Mouse (Mus musculus): ENCODE measurements around the gene Btbd16.

Btbd16 gene

DNA sequence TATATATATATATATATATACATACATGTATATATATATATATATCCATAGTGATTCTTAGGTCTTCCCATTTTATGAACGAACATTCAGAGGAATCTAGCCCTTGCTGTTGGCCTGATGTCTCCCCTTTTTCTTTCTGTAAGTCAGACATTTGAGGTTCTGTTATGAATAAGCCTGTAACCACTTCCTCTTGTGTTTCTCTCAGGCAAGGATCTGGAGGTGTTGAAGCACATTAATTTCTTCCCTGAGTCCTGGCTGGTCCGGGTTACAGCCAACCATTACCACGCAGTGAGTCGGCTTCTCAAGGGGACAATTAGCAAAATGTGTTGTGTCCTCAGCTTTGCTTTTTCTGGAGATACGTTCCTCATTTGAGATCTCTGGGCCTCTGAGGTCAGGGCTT is 44.9 kb downstream of the Btbd16 start:
- DNase-seq (ENCODE audit: low read depth) = no peak

GRCm38 (mm10) chr7:130819624-130820023 is 45.8 kb downstream of the Btbd16 start:
- DNase-seq (ENCODE audit: low read depth) = no peak

DNA sequence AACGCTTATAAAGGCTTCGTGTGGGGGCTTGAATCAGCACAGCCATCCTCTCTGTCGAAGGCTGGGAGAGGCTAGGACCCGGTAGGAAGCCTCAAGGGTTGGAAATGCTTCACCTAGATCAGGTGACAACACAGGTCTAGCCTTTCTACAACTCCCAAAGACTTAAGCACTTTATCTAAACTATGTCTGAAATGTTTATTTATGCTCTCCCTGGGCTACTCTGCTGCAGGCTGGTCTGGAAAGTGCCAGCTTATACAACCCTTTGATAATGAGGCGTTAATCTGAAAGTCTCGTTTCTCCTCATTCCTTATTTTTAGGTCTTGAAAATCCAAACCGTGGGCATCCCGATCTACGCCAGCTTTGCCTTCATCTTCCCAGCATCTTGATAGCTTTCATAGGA is 50.1 kb downstream of the Btbd16 start:
- no peak for DNase-seq (ENCODE audit: low read depth)

- DNase-seq (ENCODE audit: low read depth) = no peak
Measured at GRCm38 (mm10) chr7:130826343-130826742, 52.5 kb downstream of the Btbd16 start.

DNA sequence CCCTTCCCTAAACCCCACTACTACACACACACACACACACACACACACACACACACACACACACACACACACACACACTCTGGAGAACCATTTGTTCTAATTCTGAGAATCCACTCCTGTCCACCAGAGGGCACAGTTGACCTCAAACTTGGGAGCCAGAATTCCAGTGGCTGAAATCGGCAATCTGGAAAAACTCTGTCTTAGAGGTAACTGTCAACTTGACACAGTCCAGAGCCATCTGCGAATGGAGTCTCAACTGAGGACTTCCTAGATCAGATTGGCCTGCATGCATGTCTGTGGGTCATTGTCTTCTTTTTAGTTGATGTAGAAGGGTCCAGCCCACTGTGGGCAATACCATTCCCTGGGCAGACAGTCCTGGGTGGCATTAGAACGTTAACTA is 53.6 kb downstream of the Btbd16 start:
- DNase-seq (ENCODE audit: low read depth) = no peak

DNA sequence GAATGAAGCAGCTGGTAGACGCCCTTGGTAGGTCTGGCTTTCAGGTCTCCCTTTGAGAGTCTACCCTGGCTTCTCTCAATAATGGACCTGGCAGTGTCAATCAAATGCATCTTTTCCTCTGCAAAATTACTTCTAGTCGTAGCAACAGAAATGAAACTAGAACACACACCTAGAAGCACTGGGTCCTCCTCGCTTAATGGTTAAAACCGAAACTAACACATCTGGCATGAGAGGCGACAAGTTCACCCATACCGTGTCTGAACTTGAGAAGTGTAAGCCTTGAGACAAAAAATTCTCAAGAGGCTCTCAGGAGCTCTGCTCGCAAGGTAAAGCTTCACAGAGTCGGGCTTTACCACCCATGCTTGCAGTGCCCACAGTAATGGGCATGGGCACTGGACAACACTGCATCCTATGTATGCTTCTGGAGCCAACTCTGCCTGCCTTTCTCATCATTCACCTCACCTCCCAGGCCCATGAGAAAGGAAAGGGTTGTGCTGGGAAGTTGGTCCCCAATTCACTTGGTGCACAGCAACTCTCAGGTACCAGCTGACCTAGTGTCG is 54.1 kb downstream of the Btbd16 start:
- DNase-seq (ENCODE audit: low read depth) = no peak

- DNase-seq (ENCODE audit: low read depth) = no peak
Measured at GRCm38 (mm10) chr7:130828475-130828874, 54.6 kb downstream of the Btbd16 start.

- DNase-seq (ENCODE audit: low read depth) = no peak
Measured at GRCm38 (mm10) chr7:130831586-130831985, 57.7 kb downstream of the Btbd16 start.

DNA sequence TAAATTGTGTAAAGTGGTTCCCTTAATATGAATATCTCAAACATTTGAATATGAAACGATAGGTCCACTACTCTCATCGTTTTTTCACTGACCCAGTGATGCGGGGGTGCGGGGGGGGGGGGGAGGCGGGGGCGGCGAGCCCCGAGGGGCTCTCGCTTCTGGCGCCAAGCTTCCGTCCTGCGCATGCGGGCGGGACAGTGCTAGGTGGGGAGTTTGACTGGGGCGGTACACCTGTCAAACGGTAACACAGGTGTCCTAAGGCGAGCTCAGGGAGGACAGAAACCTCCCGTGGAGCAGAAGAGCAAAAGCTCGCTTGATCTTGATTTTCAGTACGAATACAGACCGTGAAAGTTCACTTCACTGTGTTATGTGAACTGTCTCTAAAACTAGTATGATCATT is 60.4 kb downstream of the Btbd16 start:
- peak; percentile 78 for DNase-seq (ENCODE audit: low read depth)

DNA sequence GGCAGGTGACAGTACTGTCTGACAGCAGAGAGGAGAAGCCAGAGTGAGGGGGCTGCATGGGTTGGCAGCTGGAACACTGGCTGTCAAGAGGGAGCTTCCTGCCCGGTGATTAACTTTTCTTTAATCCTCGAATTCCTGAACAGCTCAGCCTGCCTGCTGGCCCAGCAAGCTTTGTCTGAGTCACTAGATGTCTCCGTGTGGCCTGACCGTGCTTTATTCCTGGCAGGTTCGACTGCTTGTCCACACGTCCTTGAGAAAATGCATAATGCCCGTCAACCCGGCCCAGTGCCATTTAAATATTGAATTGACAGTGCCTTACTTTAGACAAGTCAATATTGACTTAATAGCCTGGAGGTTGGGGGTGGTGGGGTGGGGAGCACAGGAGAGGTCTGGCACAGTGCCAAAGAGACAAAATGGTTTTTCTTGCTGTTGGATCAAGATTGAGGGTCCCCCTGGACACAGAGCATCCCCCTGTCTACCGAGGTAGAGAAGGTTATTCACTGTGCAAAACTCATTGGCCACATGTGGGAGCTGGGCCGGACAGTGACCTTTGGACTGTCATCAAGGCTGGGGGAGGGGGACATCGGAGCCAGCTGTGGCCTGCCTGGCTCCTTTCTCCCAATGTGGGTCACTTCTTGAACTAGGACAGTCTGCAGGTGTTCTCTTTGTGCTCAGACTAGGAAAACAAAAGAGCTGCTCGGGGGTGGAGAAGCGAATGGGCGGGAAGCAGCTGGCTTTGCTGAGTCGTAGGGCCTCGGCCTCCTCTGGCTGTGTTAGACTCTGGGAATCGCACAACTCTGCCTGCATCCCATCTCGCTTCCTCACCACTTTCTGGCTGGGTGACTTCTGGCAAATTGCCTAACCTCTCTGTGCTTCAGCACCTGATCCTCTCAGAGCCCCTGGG is 61.3 kb downstream of the Btbd16 start:
- no peak for DNase-seq (ENCODE audit: low read depth)

GRCm38 (mm10) chr7:130836066-130836465 is 62.2 kb downstream of the Btbd16 start:
- no peak for DNase-seq (ENCODE audit: low read depth)

DNA sequence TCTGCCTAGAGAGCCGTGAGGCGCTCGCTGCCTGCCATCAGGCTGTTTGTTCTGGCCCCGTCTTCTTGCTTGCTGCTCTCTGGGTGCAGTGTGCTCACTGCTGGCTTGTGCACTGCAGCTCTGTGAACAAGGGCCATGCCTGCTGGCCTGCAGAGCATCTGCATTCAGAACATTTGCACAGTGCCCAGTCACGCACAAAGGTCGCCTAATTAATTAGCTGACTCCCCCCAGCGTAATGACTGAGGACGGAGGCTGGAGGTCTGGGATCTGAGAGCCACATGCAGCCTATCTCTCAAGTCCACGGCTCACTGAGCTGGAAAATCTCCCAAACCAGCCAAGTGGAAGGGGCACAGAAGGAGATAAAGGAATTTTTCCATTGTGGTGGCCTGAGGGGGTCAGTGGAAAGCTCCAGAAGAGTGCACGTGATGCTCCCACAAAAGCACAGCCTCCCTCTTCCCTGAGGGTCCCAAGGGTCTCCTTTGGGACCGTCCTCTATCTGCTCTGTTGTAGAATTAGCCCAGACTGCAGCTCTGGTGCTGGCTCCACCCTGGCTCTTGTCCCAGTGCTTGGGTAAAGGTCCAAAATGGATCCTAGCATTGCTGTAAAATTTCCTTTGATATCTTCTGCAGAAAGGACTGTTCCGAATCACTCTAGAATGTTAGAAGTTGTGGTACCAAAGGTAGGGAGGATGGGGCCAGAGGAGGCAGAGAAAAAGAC is 64.2 kb downstream of the Btbd16 start:
- DNase-seq (ENCODE audit: low read depth) = no peak

- DNase-seq (ENCODE audit: low read depth) = no peak
Measured at GRCm38 (mm10) chr7:130838658-130839025, 64.8 kb downstream of the Btbd16 start.

GRCm38 (mm10) chr7:130839380-130840100 is 65.7 kb downstream of the Btbd16 start:
- DNase-seq (ENCODE audit: low read depth) = no peak

GRCm38 (mm10) chr7:130847164-130847718 is 73.4 kb downstream of the Btbd16 start:
- no peak for DNase-seq (ENCODE audit: low read depth)

- DNase-seq (ENCODE audit: low read depth) = no peak
Measured at GRCm38 (mm10) chr7:130854684-130855292, 80.9 kb downstream of the Btbd16 start.

- no peak for DNase-seq (ENCODE audit: low read depth)
Measured at GRCm38 (mm10) chr7:130855681-130856080, 81.8 kb downstream of the Btbd16 start.

DNA sequence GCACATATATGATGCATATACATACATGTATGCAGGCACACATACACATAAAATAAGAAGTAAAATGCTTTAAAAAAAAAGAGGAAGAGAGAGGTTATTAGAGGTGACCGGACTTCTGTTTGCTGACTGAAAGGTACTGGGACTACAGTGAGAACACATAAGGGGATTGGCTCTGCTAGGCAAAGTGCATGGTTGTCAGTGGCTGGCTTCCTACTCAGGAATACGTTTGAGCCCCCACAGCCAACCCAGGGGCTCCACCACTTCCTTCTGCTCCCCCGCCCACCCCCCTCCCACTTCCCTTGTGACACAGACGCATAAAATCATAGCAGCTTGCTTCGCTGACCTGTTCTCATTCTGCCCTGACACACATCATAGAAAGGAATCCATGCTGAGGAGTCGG is 84.1 kb downstream of the Btbd16 start:
- DNase-seq (ENCODE audit: low read depth) = no peak

DNA sequence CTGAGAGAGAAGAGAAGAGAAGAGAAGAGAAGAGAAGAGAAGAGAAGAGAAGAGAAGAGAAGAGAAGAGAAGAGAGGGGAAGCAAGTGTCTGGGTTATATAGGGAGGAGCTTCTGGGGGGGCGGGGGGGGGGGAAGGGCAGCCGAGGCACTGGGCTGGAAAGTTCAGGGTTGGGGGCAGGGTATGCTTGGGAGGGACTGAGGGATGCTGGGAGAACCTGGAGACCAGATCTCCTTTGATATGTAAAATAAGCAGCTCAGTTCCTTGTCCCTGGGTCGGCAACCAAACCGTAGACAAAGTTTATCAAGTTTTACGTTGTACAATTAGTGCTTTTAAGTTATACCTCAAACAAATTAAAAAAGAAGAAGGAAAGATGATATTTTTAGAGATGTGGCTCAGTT is 86.1 kb downstream of the Btbd16 start:
- DNase-seq (ENCODE audit: low read depth) = no peak

- DNase-seq (ENCODE audit: low read depth) = no peak
Measured at GRCm38 (mm10) chr7:130860721-130861142, 86.9 kb downstream of the Btbd16 start.

GRCm38 (mm10) chr7:130862501-130862900 is 88.6 kb downstream of the Btbd16 start:
- no peak for DNase-seq (ENCODE audit: low read depth)

DNA sequence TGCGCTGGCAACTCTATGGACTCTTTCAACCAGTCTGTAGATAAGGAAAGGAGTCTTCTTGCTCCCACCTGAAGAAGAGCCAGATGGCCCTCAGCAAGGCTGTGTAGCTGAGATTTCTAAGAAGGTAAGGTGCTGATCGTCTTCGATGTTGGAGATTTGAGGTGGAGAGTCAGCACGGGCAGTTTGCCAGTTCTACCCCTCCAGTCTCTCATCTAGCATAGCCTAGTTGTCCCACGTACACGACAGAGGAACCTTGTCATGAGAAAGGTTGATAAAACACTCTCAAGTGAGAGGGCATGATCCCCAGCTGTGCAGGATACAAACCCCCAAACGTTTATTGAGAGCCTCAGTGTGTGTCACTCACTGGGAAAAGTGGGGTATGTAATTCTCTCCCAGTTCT is 90.8 kb downstream of the Btbd16 start:
- DNase-seq (ENCODE audit: low read depth) = no peak

All from c-Kit-positive CD71-negative TER-119-negative erythroid progenitor cells, embryonic 14.5 days (primary cell).